Mouse (Mus musculus): ENCODE data around the gene Camk2d.

The Camk2d gene

GRCm38 (mm10) chr3:126596086-126596485 is at the start of gene Camk2d:
Gene Camk2d, plus strand, starts transcription at chr3:126596302.
- peak; percentile 97 for DNase-seq (ENCODE audit: low read depth, low spot score)

- no peak for DNase-seq (ENCODE audit: low read depth, low spot score)
Observed at GRCm38 (mm10) chr3:126547941-126548340, 48.2 kb upstream of the Camk2d start.

DNA sequence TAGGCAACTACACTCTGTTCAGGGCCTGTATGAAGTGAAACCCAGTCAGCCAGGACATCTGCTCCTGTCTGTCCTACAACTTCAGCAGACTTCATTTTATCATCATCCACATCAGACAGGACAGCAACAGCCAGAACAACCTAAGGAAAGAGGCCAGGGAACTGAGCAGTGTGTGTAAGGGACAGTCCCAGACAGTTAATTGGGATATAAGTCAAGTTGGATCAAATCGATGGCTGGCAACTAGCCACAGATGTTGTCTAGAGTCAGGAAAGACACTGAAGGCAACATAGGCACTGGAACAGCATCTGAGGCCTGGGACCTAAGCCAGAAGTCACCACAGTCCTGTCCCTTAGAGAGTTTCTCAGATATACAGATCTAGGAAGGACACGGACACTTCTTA is 32.5 kb upstream of the Camk2d start:
- no peak for DNase-seq (ENCODE audit: low read depth, low spot score)

- DNase-seq (ENCODE audit: low read depth, low spot score), result no peak
Observed at GRCm38 (mm10) chr3:126570628-126571027, 25.5 kb upstream of the Camk2d start.

DNA sequence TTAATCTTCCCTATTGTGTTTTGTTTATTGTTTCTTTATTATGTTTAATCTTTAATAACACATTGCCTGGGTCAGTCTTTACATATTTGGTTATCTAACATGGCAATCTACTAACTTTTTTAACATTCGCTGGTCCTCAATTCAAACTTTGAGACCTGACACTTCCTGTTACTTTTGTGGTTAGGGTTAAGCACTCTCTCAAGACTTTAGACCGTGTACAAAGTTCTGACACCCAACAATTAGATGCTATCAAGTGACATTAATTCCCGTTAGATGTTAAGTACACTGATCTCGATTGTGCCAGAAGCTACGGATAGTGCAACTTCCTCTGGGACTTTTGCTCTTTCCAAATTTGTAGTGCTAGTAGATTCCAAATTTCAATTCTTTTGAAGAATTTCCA is 23.2 kb upstream of the Camk2d start:
- no peak for DNase-seq (ENCODE audit: low read depth, low spot score)

DNA sequence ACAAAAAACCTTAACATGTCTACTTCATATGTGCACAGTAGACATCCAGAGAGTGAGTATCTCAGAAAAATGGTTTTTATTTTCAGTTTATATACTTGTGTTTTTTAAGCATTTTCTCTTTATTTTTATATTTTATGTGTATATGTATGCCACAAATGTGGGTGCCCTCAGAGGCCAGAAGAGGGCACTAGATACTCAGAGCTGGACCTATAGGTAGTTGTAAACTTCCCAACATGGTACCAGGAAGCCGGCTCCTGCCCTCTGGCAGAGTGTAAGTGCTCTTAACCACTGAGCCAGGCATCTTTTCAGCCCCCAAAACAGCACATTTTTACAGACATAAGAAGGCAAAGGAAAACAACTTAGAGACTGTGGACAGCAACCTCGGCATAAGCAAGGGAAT is 20.2 kb upstream of the Camk2d start:
- DNase-seq (ENCODE audit: low read depth, low spot score), result peak; percentile 54

DNA sequence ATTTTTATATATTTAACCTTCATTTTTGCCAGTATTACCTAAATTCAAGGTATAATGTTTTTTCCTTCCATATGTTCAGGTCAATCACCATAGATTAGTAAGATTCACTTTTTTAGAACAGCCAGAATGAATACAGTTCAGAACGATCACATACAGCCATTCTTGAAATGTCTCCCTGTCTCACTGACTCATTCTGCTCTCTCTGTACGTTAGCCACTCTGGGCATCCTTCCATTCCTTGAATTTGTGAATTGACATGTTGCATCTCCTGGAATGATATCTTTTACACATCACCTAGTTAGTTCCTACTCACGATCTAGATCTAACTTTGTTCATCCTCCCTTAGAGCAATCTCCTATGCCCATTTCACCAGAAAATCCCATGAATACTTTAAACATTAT is 10.0 kb upstream of the Camk2d start:
- no peak for DNase-seq (ENCODE audit: low read depth, low spot score)

- no peak for DNase-seq (ENCODE audit: low read depth, low spot score)
Observed at GRCm38 (mm10) chr3:126587477-126587876, 8.6 kb upstream of the Camk2d start.

GRCm38 (mm10) chr3:126589556-126589955 is 6.5 kb upstream of the Camk2d start:
- DNase-seq (ENCODE audit: low read depth, low spot score), result no peak

DNA sequence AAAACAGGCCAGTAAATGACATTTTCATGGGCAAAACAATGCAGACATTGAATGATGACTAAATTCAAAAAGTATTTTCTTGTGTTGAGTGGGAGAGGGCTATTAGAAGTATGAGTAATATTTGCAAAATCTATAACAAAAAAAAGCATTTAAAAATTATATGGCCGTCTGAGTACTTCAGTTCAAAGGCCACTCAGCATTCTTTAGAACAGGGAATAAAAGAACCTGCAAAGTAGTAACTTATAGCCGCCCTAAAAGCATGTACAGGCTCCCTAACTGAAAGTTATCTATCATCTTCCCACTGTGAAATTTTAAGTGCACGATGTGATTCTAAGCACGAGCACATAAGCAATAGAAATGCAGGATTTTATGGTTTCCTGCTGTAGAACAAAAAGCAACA is 646 bp upstream of the Camk2d start:
- DNase-seq (ENCODE audit: low read depth, low spot score), result no peak

GRCm38 (mm10) chr3:126596491-126597160 is 524 bp downstream of the Camk2d start:
- peak; percentile 79 for DNase-seq (ENCODE audit: low read depth, low spot score)

GRCm38 (mm10) chr3:126597161-126597595 is 1.1 kb downstream of the Camk2d start:
- no peak for DNase-seq (ENCODE audit: low read depth, low spot score)

GRCm38 (mm10) chr3:126597596-126598328 is 1.7 kb downstream of the Camk2d start:
- DNase-seq (ENCODE audit: low read depth, low spot score), result peak; percentile 35

- no peak for DNase-seq (ENCODE audit: low read depth, low spot score)
Observed at GRCm38 (mm10) chr3:126598329-126598676, 2.2 kb downstream of the Camk2d start.

- no peak for DNase-seq (ENCODE audit: low read depth, low spot score)
Observed at GRCm38 (mm10) chr3:126598881-126599280, 2.8 kb downstream of the Camk2d start.

GRCm38 (mm10) chr3:126599335-126599734 is 3.2 kb downstream of the Camk2d start:
- no peak for DNase-seq (ENCODE audit: low read depth, low spot score)

DNA sequence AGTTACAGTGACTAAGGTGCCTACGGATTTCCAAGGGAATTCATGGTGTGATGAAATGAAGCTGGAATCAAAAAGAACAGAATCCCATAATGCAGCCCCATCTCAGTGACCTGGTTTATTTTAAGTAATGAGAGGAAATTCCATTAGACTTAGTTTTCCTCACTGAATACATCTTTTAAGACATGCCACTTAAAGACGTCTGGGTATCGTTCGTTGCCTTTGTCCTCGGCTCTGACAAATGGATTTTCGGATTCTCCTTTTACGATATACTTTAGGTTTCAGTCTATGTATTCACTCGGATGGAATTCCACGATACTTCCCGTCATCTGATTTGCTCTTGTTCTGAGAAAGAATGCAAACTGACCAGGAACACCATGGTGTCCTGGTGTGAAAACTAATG is 3.8 kb downstream of the Camk2d start:
- peak; percentile 7 for DNase-seq (ENCODE audit: low read depth, low spot score)

GRCm38 (mm10) chr3:126602772-126603171 is 6.7 kb downstream of the Camk2d start:
- no peak for DNase-seq (ENCODE audit: low read depth, low spot score)

DNA sequence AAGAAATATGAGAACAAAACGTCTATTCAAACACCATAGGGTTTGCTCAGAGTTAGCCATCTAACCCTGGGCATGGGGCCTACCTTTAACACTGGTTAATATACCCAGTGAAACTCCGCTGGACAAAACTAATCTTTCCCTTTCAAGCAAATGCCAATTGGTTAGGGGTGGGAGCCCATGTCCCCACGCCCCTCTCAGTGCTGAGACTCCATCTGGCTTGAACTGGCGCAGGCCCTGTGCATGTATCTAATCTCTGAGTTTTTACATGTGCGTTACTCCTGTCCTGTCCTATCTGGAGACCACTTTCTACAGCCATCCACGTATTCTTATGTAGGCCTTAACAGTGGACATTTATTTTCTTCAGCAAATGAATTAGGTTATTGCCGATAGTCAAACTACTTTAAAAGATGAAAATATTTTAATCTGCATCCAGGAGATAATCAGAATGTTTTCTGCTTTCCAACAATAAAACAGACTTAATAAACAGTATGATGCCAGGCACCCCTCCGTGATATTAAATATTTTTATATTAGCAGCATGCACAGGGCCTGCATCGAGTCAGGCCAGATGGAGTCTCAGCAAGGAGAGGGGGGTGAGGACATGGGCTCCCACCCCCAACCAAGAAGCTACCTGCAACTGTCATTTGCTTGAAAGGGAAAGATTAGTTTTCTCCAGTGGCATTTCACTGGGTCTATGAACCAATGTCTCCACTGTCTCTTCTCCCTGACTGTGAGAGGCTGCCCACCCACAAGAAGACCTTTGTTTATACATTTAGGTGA is 8.7 kb downstream of the Camk2d start:
- DNase-seq (ENCODE audit: low read depth, low spot score), result no peak

DNA sequence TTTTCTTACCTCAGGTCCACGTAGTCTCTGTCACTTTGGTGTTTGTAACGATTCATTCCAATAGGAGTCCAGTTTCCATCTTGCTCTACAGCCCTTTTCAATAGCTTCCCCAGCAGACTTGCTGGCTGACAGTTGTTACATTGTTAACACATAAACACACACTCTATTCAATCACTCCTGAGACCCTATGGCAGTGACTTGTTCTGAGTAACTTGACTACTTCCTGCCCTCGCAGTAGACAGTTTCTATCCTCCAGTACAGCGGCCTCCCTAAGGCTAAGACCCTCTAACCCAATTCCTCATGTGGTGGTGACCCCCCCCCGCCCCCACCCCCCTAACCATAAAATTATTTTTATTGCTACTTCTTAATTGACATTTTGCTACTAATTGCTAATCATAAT is 13.2 kb downstream of the Camk2d start:
- no peak for DNase-seq (ENCODE audit: low read depth, low spot score)

- peak; percentile 14 for DNase-seq (ENCODE audit: low read depth, low spot score)
Observed at GRCm38 (mm10) chr3:126609795-126610451, 13.8 kb downstream of the Camk2d start.

GRCm38 (mm10) chr3:126611624-126612023 is 15.5 kb downstream of the Camk2d start:
- DNase-seq (ENCODE audit: low read depth, low spot score), result no peak

Data from R1 (cell line).